In the genomic region with DNA sequence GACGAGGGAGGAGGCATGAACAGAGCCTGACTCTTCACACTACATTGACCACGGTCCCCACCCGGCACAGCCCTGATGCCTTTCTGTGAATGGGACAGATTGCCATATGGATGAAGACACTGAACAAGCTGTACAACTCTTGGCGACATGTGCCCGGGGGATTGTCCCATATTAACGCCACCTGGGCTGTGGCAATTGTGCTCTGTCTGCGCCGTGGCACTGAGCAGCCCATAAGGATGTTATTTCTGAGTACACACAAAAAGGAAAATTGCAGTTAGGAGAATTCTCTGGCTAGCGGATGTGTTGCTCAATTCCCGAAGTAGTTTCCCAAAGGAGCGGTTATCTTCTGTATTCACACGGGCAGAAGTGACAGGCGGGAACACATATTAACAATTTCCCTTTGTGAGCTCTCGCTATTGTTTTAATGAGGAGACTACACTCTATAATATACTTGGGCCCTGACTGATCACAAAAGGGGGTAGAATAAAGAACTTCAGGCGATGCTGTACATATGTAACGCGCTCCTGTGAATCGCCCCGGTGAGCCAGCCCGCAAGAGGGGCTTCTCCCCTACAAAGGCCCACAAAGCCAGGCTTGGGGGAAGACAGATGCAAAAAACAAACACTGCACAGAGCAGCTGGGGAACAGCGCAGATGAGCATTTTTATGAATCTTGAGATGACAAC, we compare ENCODE assay signal across 8 mouse cellular contexts.
DNase-seq lines count a peak whose midpoint lies in the region; ATAC-seq and TF ChIP-seq lines count a peak whose summit lies in the region.

No protein-coding gene starts in this region.

- H3K4me2 ChIP-seq in forebrain, postnatal 0 days (ENCODE audit: low read depth) = no peak overlapping the region
- peak overlapping the region; percentile 36 for H3K4me2 ChIP-seq in midbrain, embryonic 16.5 days (ENCODE audit: low read length)
- no peak overlapping the region for H3K4me2 ChIP-seq in intestine, embryonic 16.5 days (ENCODE audit: low read depth, low read length)

- no peak overlapping the region for H3K4me3 ChIP-seq in forebrain, postnatal 0 days (ENCODE audit: low read depth, low read length)
- no peak overlapping the region for H3K4me3 ChIP-seq in midbrain, embryonic 16.5 days (ENCODE audit: low read depth, low read length)
- no peak overlapping the region for H3K4me3 ChIP-seq in intestine, embryonic 16.5 days (ENCODE audit: low read length)

- H3K27ac ChIP-seq in forebrain, postnatal 0 days (ENCODE audit: low read depth, low read length) = peak overlapping the region; percentile 45; the same call in 1 of the 2 replicates
- H3K27ac ChIP-seq in midbrain, embryonic 16.5 days (ENCODE audit: low read length) = no peak overlapping the region
- no peak overlapping the region for H3K27ac ChIP-seq in intestine, embryonic 16.5 days (ENCODE audit: low read length)

- H3K4me1 ChIP-seq in forebrain, postnatal 0 days (ENCODE audit: insufficient read depth) = peaks cover 13% of the 10 kb centered on the region
- peaks cover 17% of the 10 kb centered on the region for H3K4me1 ChIP-seq in midbrain, embryonic 16.5 days (ENCODE audit: control insufficient read depth, insufficient read depth, low read length)
- peaks cover 30% of the 10 kb centered on the region for H3K4me1 ChIP-seq in intestine, embryonic 16.5 days (ENCODE audit: control insufficient read depth, insufficient read depth, low read length)

- no peaks in the 10 kb centered on the region for H3K9me3 ChIP-seq in forebrain, postnatal 0 days (ENCODE audit: low read length)
- H3K9me3 ChIP-seq in midbrain, embryonic 16.5 days (replicated peaks; ENCODE audit: control insufficient read depth, low read length, poor library complexity, severe bottlenecking) = no peaks in the 10 kb centered on the region
- H3K9me3 ChIP-seq in intestine, embryonic 16.5 days (ENCODE audit: control insufficient read depth, low read length) = no peaks in the 10 kb centered on the region

- peak; percentile 30 to 41 for DNase-seq in layer of hippocampus, postnatal 14 days (ENCODE audit: low spot score in 2 of 2)
- no peak for DNase-seq in layer of hippocampus, adult 9-10 months (ENCODE audit: low spot score)
- peak; percentile 5 for DNase-seq in cerebellum, adult 8-10 months
- DNase-seq in forebrain, postnatal 0 days = no peak
- DNase-seq in gastrocnemius, adult 18-20 months (ENCODE audit: low spot score) = no peak
- no peak for DNase-seq in c-Kit-positive CD71-positive TER-119-positive erythroid progenitor cells, embryonic 14.5 days (ENCODE audit: low spot score)

- H3K36me3 ChIP-seq in forebrain, postnatal 0 days (ENCODE audit: insufficient read depth) = 0 out of 2 replicates have a peak, but pooled peaks cover 5% of the 10 kb centered on the region
- no peaks in the 10 kb centered on the region for H3K36me3 ChIP-seq in midbrain, embryonic 16.5 days (ENCODE audit: control insufficient read depth, insufficient read depth, low read length)
- H3K36me3 ChIP-seq in intestine, embryonic 16.5 days (ENCODE audit: control insufficient read depth, insufficient read depth, low read length) = no peaks in the 10 kb centered on the region

- no peak for TF ChIP-seq CTCF in forebrain, postnatal 0 days (IDR thresholded peaks at IDR 0.05; ENCODE audit: low read depth)

- no peak overlapping the region for H3K9ac ChIP-seq in forebrain, postnatal 0 days
- H3K9ac ChIP-seq in midbrain, embryonic 16.5 days (ENCODE audit: low read depth, low read length) = peak overlapping the region; percentile 16; the same call in 1 of the 2 replicates
- H3K9ac ChIP-seq in intestine, embryonic 16.5 days (ENCODE audit: low read depth, low read length) = no peak overlapping the region

- peak; percentile 32; the same call in 1 of the 2 replicates for ATAC-seq in forebrain, postnatal 0 days
- peak; percentile 54; the same call in 1 of the 2 replicates for ATAC-seq in midbrain, embryonic 16.5 days
- no peak for ATAC-seq in intestine, embryonic 16.5 days

- no peaks in the 10 kb centered on the region for H3K27me3 ChIP-seq in forebrain, postnatal 0 days (ENCODE audit: insufficient read depth, low read length)
- no peaks in the 10 kb centered on the region for H3K27me3 ChIP-seq in midbrain, embryonic 16.5 days (ENCODE audit: control insufficient read depth, insufficient read depth, low read depth, low read length)
- no peaks in the 10 kb centered on the region for H3K27me3 ChIP-seq in intestine, embryonic 16.5 days (replicated peaks; ENCODE audit: control insufficient read depth, insufficient read depth, low read length)

- 24% methylated on average over 21 of the region's 21 CpGs for WGBS in forebrain, postnatal 0 days
- 18% methylated on average over 21 of the region's 21 CpGs for WGBS in midbrain, embryonic 16.5 days
- 69% methylated on average over 21 of the region's 21 CpGs for WGBS in intestine, embryonic 16.5 days

Comparison
In these comparisons a context has a peak if more than half of its experiments do, and no peak if none do; other contexts are left out.
1. DNase-seq: peak in layer of hippocampus, postnatal 14 days (2 of 2) and cerebellum, adult 8-10 months (single experiment); none in layer of hippocampus, adult 9-10 months (single experiment), forebrain, postnatal 0 days (single experiment), gastrocnemius, adult 18-20 months (single experiment) and c-Kit-positive CD71-positive TER-119-positive erythroid progenitor cells, embryonic 14.5 days (single experiment).